Mouse (Mus musculus) large intestine, adult 2 months (tissue): ENCODE measurements at regions not wholly inside any gene's neighbourhood (a gene's known extent, or its start where the extent isn't known, plus 50 kb on each side); places are given as distances from the start of the nearest gene placed in this dataset.

Source experiments
- DNase-seq: peaks from one replicate; pipeline ENCODE4 v3.0.0-alpha.2; 2012; ENCODE audit warnings: low read depth, low spot score
- WGBS: fragments of 180-500 bp; shearing (Covaris S2); methylation state at CpG from one replicate; pipeline ENCODE4 v1.1.7; 2018; 5-methylcytosine and 5-hydroxymethylcytosine counted together

- no peak for DNase-seq
- WGBS, result 40% methylated on average over 10 of the region's 10 CpGs
Observed at GRCm38 (mm10) chr10:43634371-43635080, 56.4 kb downstream of the Cd24a start.

DNA sequence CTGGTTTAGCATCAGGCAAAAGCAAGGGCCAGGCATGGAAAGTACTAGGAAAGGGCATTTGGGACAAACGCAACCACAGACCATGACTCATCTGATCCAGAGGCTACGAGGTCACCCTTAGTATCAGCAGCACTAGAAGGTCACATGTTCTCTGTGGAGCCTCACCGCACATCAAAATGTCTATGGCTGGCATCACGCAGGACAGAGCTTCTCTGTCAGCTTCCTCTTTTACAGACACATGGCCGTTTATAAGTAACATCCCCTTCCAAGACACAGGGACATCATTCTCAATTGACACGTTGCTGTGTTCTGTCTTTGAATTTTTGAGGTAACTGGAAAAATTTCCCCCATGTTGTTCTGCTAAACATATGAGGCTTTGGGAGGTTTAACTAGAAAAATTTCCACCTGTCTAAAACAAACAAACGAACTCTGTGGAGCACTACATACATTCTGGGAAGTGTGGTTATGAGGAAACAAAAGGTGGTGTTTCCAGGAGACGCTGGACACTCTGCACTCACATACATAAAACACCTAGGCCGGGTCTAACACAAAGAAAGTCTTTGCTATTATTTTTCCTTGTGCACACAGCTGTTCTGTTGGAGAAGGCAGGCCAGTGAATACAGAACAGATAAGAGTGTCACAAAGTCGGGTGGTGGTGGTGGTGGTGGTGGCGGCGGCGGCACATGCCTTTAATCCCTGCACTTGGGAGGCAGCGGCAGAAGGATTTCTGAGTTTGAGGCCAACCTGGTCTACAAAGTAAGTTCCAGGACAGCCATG is 63.3 kb downstream of the Cd24a start:
- no peak for DNase-seq
- WGBS, result 50% methylated on average over 14 of the region's 14 CpGs

GRCm38 (mm10) chr10:43646326-43646725 is 68.2 kb downstream of the Cd24a start:
- WGBS, result 85% methylated on average over 4 of the region's 4 CpGs
- DNase-seq, result no peak

GRCm38 (mm10) chr10:43646965-43647364 is 68.9 kb downstream of the Cd24a start:
- 86% methylated on average over 6 of the region's 6 CpGs for WGBS
- no peak for DNase-seq

GRCm38 (mm10) chr10:43648186-43648585 is 70.1 kb downstream of the Cd24a start:
- WGBS, result 80% methylated on average over 5 of the region's 5 CpGs
- DNase-seq, result no peak

- no peak for DNase-seq
- 58% methylated on average over 6 of the region's 6 CpGs for WGBS
Observed at GRCm38 (mm10) chr10:43648815-43649447, 70.8 kb downstream of the Cd24a start.

GRCm38 (mm10) chr10:43650449-43650848 is 72.4 kb downstream of the Cd24a start:
- no peak for DNase-seq
- 68% methylated on average over 1 of the region's 1 CpGs for WGBS

GRCm38 (mm10) chr10:43651505-43651904 is 73.4 kb downstream of the Cd24a start:
- 41% methylated on average over 5 of the region's 5 CpGs for WGBS
- DNase-seq, result no peak

GRCm38 (mm10) chr10:43651915-43652314 is 73.8 kb downstream of the Cd24a start:
- no peak for DNase-seq
- 40% methylated on average over 13 of the region's 13 CpGs for whole genome bisulfite sequencing

DNA sequence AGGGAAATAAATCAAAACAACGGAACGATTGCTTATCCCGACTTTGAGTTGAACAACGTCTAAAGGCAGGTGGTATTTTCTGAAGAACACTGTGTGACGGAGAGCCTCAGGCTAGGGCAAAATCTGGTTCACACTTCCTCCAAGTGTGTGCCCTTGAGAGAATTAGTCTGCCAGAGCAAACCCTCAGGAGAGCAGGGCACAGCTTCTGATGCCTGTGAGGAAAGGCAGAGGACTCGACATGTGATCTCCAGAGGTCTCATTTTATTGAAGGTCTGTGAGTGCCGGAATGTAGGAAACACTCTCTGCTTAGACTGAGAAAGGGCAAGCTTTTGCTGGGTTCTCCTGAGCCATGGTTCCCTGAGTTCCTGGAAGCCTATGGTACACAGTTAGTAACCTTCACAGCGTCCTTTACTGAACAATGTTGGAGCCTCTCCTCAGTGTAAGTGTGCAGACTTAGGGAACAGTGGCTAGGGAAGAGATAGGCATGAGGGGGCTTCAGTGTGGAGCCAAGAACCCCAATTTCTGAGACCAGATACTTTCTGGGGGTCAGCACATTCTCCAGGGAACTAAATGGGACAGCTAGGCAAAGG is 77.1 kb downstream of the Cd24a start:
- 63% methylated on average over 8 of the region's 8 CpGs for whole genome bisulfite sequencing
- DNase-seq, result no peak

DNA sequence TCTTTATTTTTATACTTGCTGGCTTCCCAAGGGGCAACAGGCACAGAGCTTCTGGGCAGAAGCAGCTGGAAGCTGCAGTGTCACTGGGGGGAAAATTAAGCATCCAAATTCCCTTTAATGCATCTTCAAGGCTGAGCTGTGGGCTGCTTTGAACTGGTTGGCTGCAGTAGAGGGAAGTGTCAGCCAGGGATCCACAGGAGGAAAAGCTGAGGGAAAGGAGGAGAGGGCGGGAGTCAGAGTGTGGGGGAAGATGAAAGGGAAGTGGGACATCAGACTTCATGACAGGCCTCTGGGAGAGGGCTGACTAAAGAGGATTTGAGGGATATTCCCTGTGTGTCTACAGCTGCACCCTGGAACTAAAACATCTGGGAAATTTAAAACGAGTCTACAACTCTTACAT is 77.6 kb downstream of the Cd24a start:
- no peak for DNase-seq
- 73% methylated on average over 2 of the region's 2 CpGs for WGBS

DNA sequence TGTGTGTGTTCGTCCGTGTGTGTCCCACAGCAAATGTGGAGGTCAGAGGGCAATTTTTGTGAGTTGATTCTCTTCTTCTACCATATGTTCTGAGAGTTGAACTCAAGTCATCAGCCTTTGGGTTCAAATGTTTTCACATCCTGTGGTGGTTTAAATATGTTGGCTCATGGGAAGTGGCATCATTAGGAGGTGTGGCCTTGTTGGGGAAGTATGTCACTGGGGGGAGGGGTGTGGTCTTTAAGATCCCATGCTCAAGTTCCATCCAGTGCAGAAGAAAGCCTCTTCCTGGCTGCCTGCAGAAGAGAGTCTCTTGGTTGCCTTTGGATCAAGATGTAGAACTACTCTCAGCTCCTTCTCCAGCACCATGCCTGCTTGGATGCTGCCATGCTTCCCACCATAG is 78.1 kb downstream of the Cd24a start:
- no peak for DNase-seq
- 69% methylated on average over 2 of the region's 2 CpGs for WGBS

GRCm38 (mm10) chr10:43657501-43658225 is 79.6 kb downstream of the Cd24a start:
- DNase-seq, result no peak
- WGBS, result 76% methylated on average over 8 of the region's 8 CpGs

- 86% methylated on average over 1 of the region's 1 CpGs for WGBS
- DNase-seq, result no peak
Observed at GRCm38 (mm10) chr10:43658226-43658593, 80.1 kb downstream of the Cd24a start.

GRCm38 (mm10) chr10:43664844-43665243 is 86.8 kb downstream of the Cd24a start:
- WGBS, result 44% methylated on average over 4 of the region's 4 CpGs
- no peak for DNase-seq

DNA sequence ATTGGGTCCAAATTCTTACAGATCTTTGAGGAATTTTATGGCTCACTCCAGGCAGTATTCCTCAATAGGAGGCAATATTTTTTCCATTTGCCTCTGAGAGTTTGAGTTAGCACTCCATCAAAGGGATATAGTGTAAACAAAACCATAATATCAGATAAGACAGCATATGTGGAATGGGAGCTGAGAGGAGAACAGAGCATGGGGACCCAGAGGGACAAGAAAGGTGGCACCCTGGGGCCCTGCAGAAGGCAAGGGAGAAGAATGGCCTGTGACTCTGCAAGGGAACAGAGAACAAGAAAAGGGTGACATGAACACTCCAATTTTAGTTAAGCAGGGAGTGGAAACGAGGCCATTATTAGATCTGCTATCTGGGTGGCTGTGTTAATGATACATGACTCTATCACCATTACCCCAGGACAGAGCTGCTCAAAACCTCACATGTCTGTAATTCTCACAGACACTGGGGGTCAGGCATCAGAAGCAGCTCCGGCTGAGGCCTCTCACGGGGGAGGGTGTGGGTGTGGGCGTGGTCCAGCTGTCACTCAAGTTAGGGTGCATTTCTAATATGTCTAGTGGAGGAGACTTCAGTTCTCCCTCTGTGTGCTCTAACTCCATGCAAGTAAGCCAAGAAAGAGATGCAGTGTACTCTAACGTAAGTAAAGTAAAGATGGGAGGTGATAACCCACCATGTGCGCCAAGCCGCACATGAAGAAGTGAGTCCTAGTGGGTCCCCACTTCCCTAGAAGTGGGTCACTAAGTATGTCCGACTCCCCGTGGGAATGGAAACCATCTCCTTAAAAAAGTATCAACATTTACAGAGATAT is 88.4 kb downstream of the Cd24a start:
- 64% methylated on average over 9 of the region's 9 CpGs for WGBS
- no peak for DNase-seq

DNA sequence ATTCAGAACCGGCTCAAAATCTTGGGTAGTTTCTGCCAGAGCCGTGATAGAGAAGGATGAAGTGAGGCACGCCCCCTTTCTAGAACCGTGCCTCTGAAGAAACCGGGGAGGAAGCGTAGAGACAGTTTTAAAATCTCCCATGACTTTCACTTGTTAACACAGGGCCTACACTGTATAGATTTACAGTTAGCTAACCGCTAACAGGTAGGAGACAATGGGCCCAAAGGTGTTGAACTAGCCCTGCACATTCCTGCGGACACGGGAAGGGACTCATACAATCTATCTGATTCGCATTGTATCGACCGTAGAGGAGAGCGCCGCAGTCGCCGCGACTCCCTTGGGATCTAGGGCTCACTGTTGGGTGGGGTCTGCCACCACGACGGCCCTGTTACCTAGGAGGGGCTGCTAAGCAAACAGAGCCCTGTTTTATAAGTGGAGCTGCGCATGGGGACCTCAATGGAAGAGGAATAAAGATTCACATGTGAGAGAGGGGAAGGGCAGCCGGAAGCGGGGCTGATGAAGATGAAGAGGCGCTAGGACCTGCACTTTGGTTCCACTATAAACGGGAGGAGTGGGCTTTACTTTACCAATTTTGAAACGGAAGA is 89.1 kb downstream of the Cd24a start:
- DNase-seq, result no peak
- 68% methylated on average over 25 of the region's 25 CpGs for WGBS

GRCm38 (mm10) chr10:43667732-43668247 is 89.7 kb downstream of the Cd24a start:
- WGBS, result 55% methylated on average over 11 of the region's 11 CpGs
- no peak for DNase-seq
